Mouse (Mus musculus): ENCODE measurements around the gene Atrn. TPM values are rescaled to one million over a fixed set of nuclear protein-coding genes. Genes with fewer than 3 reads are reported as not detected.

Gene Atrn
- polyA plus RNA-seq, 1 experiment: 6.8 TPM

GRCm38 (mm10) chr2:130919062-130919593 lies 12.8 kb downstream of the Atrn start:
- H3K79me2 ChIP-seq (ENCODE audit: control insufficient read depth, insufficient read depth): peaks cover 41% of the 10 kb centered on the region
- no peaks in the 10 kb centered on the region for H3K36me3 ChIP-seq (ENCODE audit: control insufficient read depth, insufficient read depth)
- H3K4me2 ChIP-seq (ENCODE audit: low read depth): no peak overlapping the region
- TF ChIP-seq USF1 (IDR thresholded peaks at IDR 0.05; ENCODE audit: low read depth): no peak
- TF ChIP-seq POLR2A (IDR thresholded peaks at IDR 0.05; ENCODE audit: insufficient read length, low read depth): no peak
- no peak for TF ChIP-seq REST (IDR thresholded peaks at IDR 0.05; ENCODE audit: insufficient read depth, insufficient read length)
- TF ChIP-seq E2F4 (IDR thresholded peaks at IDR 0.05; ENCODE audit: insufficient read depth): no peak
- no peak for TF ChIP-seq SRF (IDR thresholded peaks at IDR 0.05; ENCODE audit: control insufficient read depth, insufficient read length, low read depth)
- TF ChIP-seq CEBPB (IDR thresholded peaks at IDR 0.05; ENCODE audit: insufficient read depth, poor library complexity, severe bottlenecking): no peak
- no peak for TF ChIP-seq POLR2AphosphoS2 (IDR thresholded peaks at IDR 0.05; ENCODE audit: insufficient read length, low read depth)
- TF ChIP-seq MYOD1 (IDR thresholded peaks at IDR 0.05; ENCODE audit: control insufficient read depth in 1 of 3, insufficient read length in 2 of 3, low read depth in 2 of 3): no peak
- TF ChIP-seq TCF3 (IDR thresholded peaks at IDR 0.05; ENCODE audit: insufficient read length, low read depth): no peak
- no peak for TF ChIP-seq MYOG (IDR thresholded peaks at IDR 0.05; ENCODE audit: control insufficient read depth in 1 of 3, insufficient read depth in 1 of 3, insufficient read length in 2 of 3, low read depth in 2 of 3)
- no peak overlapping the region for H3ac ChIP-seq (ENCODE audit: control insufficient read depth, insufficient read length)
- H3K27me3 ChIP-seq (ENCODE audit: control insufficient read depth, insufficient read depth, insufficient read length): no peaks in the 10 kb centered on the region
- no peak overlapping the region for H3K4me3 ChIP-seq

GRCm38 (mm10) chr2:130924950-130925349 lies 18.7 kb downstream of the Atrn start:
- H3ac ChIP-seq (ENCODE audit: control insufficient read depth, insufficient read length): no peak overlapping the region
- H3K79me2 ChIP-seq (ENCODE audit: control insufficient read depth, insufficient read depth): peaks cover 39% of the 10 kb centered on the region
- TF ChIP-seq CEBPB (IDR thresholded peaks at IDR 0.05; ENCODE audit: insufficient read depth, poor library complexity, severe bottlenecking) (no peak), E2F4 (IDR thresholded peaks at IDR 0.05; ENCODE audit: insufficient read depth) (no peak), MYOD1 (IDR thresholded peaks at IDR 0.05; ENCODE audit: control insufficient read depth in 1 of 3, insufficient read length in 2 of 3, low read depth in 2 of 3) (no peak), MAX (IDR thresholded peaks at IDR 0.05; ENCODE audit: low read depth) (no peak), SRF (IDR thresholded peaks at IDR 0.05; ENCODE audit: control insufficient read depth, insufficient read length, low read depth) (no peak), TCF3 (IDR thresholded peaks at IDR 0.05; ENCODE audit: insufficient read length, low read depth) (no peak), POLR2AphosphoS2 (IDR thresholded peaks at IDR 0.05; ENCODE audit: insufficient read length, low read depth) (no peak), MYOG (IDR thresholded peaks at IDR 0.05; ENCODE audit: control insufficient read depth in 1 of 3, insufficient read depth in 1 of 3, insufficient read length in 2 of 3, low read depth in 2 of 3) (no peak), POLR2A (IDR thresholded peaks at IDR 0.05; ENCODE audit: insufficient read length, low read depth) (no peak), USF1 (IDR thresholded peaks at IDR 0.05; ENCODE audit: low read depth) (no peak), TCF12 (IDR thresholded peaks at IDR 0.05; ENCODE audit: insufficient read depth, poor library complexity, severe bottlenecking) (no peak), REST (IDR thresholded peaks at IDR 0.05; ENCODE audit: insufficient read depth, insufficient read length) (no peak)
- no peaks in the 10 kb centered on the region for H3K27me3 ChIP-seq (ENCODE audit: control insufficient read depth, insufficient read depth, insufficient read length)
- H3K4me2 ChIP-seq (ENCODE audit: low read depth): no peak overlapping the region
- no peaks in the 10 kb centered on the region for H3K36me3 ChIP-seq (ENCODE audit: control insufficient read depth, insufficient read depth)
- H3K4me3 ChIP-seq: no peak overlapping the region

- Histone ChIP-seq H3K79me2 (ENCODE audit: control insufficient read depth, insufficient read depth) (peaks cover 20% of the 10 kb centered on the region), H3K4me3 (no peak overlapping the region), H3ac (ENCODE audit: control insufficient read depth, insufficient read length) (no peak overlapping the region), H3K4me2 (ENCODE audit: low read depth) (no peak overlapping the region), H3K27me3 (ENCODE audit: control insufficient read depth, insufficient read depth, insufficient read length) (no peaks in the 10 kb centered on the region), H3K36me3 (ENCODE audit: control insufficient read depth, insufficient read depth) (no peaks in the 10 kb centered on the region)
- TF ChIP-seq POLR2A (IDR thresholded peaks at IDR 0.05; ENCODE audit: insufficient read length, low read depth) (no peak), MYOD1 (IDR thresholded peaks at IDR 0.05; ENCODE audit: control insufficient read depth in 1 of 3, insufficient read length in 2 of 3, low read depth in 2 of 3) (no peak), USF1 (IDR thresholded peaks at IDR 0.05; ENCODE audit: low read depth) (no peak), POLR2AphosphoS2 (IDR thresholded peaks at IDR 0.05; ENCODE audit: insufficient read length, low read depth) (no peak), SRF (IDR thresholded peaks at IDR 0.05; ENCODE audit: control insufficient read depth, insufficient read length, low read depth) (no peak), MAX (IDR thresholded peaks at IDR 0.05; ENCODE audit: low read depth) (no peak), TCF12 (IDR thresholded peaks at IDR 0.05; ENCODE audit: insufficient read depth, poor library complexity, severe bottlenecking) (no peak), CEBPB (IDR thresholded peaks at IDR 0.05; ENCODE audit: insufficient read depth, poor library complexity, severe bottlenecking) (no peak), REST (IDR thresholded peaks at IDR 0.05; ENCODE audit: insufficient read depth, insufficient read length) (no peak)
Measured at GRCm38 (mm10) chr2:130928031-130928430, 21.7 kb downstream of the Atrn start.

- H3ac ChIP-seq (ENCODE audit: control insufficient read depth, insufficient read length): no peak overlapping the region
- no peaks in the 10 kb centered on the region for H3K36me3 ChIP-seq (ENCODE audit: control insufficient read depth, insufficient read depth)
- no peak overlapping the region for H3K4me3 ChIP-seq
- H3K4me2 ChIP-seq (ENCODE audit: low read depth): no peak overlapping the region
- TF ChIP-seq MAX (IDR thresholded peaks at IDR 0.05; ENCODE audit: low read depth) (no peak), SRF (IDR thresholded peaks at IDR 0.05; ENCODE audit: control insufficient read depth, insufficient read length, low read depth) (no peak), REST (IDR thresholded peaks at IDR 0.05; ENCODE audit: insufficient read depth, insufficient read length) (no peak), CEBPB (IDR thresholded peaks at IDR 0.05; ENCODE audit: insufficient read depth, poor library complexity, severe bottlenecking) (no peak), TCF3 (IDR thresholded peaks at IDR 0.05; ENCODE audit: insufficient read length, low read depth) (no peak), USF1 (IDR thresholded peaks at IDR 0.05; ENCODE audit: low read depth) (no peak)
- peaks cover 17% of the 10 kb centered on the region for H3K79me2 ChIP-seq (ENCODE audit: control insufficient read depth, insufficient read depth)
- H3K27me3 ChIP-seq (ENCODE audit: control insufficient read depth, insufficient read depth, insufficient read length): no peaks in the 10 kb centered on the region
Measured at GRCm38 (mm10) chr2:130928530-130928929, 22.2 kb downstream of the Atrn start.

GRCm38 (mm10) chr2:130929994-130930393 lies 23.7 kb downstream of the Atrn start:
- Histone ChIP-seq H3K4me2 (ENCODE audit: low read depth) (no peak overlapping the region), H3K27me3 (ENCODE audit: control insufficient read depth, insufficient read depth, insufficient read length) (no peaks in the 10 kb centered on the region), H3K79me2 (ENCODE audit: control insufficient read depth, insufficient read depth) (peaks cover 7% of the 10 kb centered on the region), H3ac (ENCODE audit: control insufficient read depth, insufficient read length) (no peak overlapping the region), H3K4me3 (no peak overlapping the region), H3K36me3 (ENCODE audit: control insufficient read depth, insufficient read depth) (no peaks in the 10 kb centered on the region)
- TF ChIP-seq MYOG (IDR thresholded peaks at IDR 0.05; ENCODE audit: control insufficient read depth in 1 of 3, insufficient read depth in 1 of 3, insufficient read length in 2 of 3, low read depth in 2 of 3) (no peak), E2F4 (IDR thresholded peaks at IDR 0.05; ENCODE audit: insufficient read depth) (no peak), TCF12 (IDR thresholded peaks at IDR 0.05; ENCODE audit: insufficient read depth, poor library complexity, severe bottlenecking) (no peak), SRF (IDR thresholded peaks at IDR 0.05; ENCODE audit: control insufficient read depth, insufficient read length, low read depth) (no peak), MAX (IDR thresholded peaks at IDR 0.05; ENCODE audit: low read depth) (no peak), POLR2AphosphoS2 (IDR thresholded peaks at IDR 0.05; ENCODE audit: insufficient read length, low read depth) (no peak), USF1 (IDR thresholded peaks at IDR 0.05; ENCODE audit: low read depth) (no peak), MYOD1 (IDR thresholded peaks at IDR 0.05; ENCODE audit: control insufficient read depth in 1 of 3, insufficient read length in 2 of 3, low read depth in 2 of 3) (no peak), REST (IDR thresholded peaks at IDR 0.05; ENCODE audit: insufficient read depth, insufficient read length) (no peak), TCF3 (IDR thresholded peaks at IDR 0.05; ENCODE audit: insufficient read length, low read depth) (no peak), CEBPB (IDR thresholded peaks at IDR 0.05; ENCODE audit: insufficient read depth, poor library complexity, severe bottlenecking) (no peak), POLR2A (IDR thresholded peaks at IDR 0.05; ENCODE audit: insufficient read length, low read depth) (no peak)
